Mouse (Mus musculus) liver, adult (tissue): ENCODE measurements around the gene Hdhd3.

Source experiments
- GATA4 ChIP-seq: IDR thresholded peaks from 2 replicates; pipeline ENCODE4 v1.6.1; 2014; ENCODE audit warnings: mild to moderate bottlenecking, low read length; ENCODE audit not compliant: insufficient replicate concordance

Gene Hdhd3

GRCm38 (mm10) chr4:62463124-62463523, 40.1 kb downstream of the Hdhd3 start:
- TF ChIP-seq GATA4, result no peak

GRCm38 (mm10) chr4:62460348-62460747, 42.9 kb downstream of the Hdhd3 start:
- TF ChIP-seq GATA4, result no peak

- TF ChIP-seq GATA4, result no peak
Observed at GRCm38 (mm10) chr4:62459081-62459480, 44.2 kb downstream of the Hdhd3 start.

- TF ChIP-seq GATA4, result no peak
Observed at GRCm38 (mm10) chr4:62454995-62455394, 48.3 kb downstream of the Hdhd3 start.
